Mouse (Mus musculus): Measurements from ENCODE around the gene Lhfp. TPM values are rescaled to one million over a fixed set of nuclear protein-coding genes. Genes with fewer than 3 reads are reported as not detected.

Gene Lhfp
- polyA plus RNA-seq, 1 experiment from 2014 or later: 4.5 TPM

- Histone ChIP-seq H3K4me1 (replicated peaks) (no peaks in the 10 kb centered on the region), H3K4me2 (no peak overlapping the region), H3K9ac (no peak overlapping the region), H3K27me3 (no peaks in the 10 kb centered on the region), H3K9me3 (replicated peaks) (no peaks in the 10 kb centered on the region), H3K27ac (no peak overlapping the region), H3K36me3 (no peaks in the 10 kb centered on the region), H3K4me3 (replicated peaks) (no peak overlapping the region)
- ATAC-seq (ENCODE audit: low read depth): no peak
- WGBS (ENCODE audit: insufficient replicate concordance): 58% methylated on average over 4 of the region's 4 CpGs
- no peak for DNase-seq
These were observed 24.7 kb downstream of the Lhfp start for GRCm38 (mm10) chr3:53066095-53066372.

GRCm38 (mm10) chr3:53068399-53068798, 27.1 kb downstream of the Lhfp start:
- WGBS (ENCODE audit: insufficient replicate concordance): 61% methylated on average over 5 of the region's 5 CpGs
- H3K4me1 ChIP-seq (replicated peaks): no peaks in the 10 kb centered on the region
- H3K27ac ChIP-seq: no peak overlapping the region
- H3K27me3 ChIP-seq: no peaks in the 10 kb centered on the region
- H3K4me2 ChIP-seq: no peak overlapping the region
- DNase-seq: no peak
- H3K36me3 ChIP-seq: no peaks in the 10 kb centered on the region
- no peak overlapping the region for H3K4me3 ChIP-seq (replicated peaks)
- H3K9me3 ChIP-seq (replicated peaks): no peaks in the 10 kb centered on the region
- no peak overlapping the region for H3K9ac ChIP-seq
- no peak for ATAC-seq (ENCODE audit: low read depth)

- H3K4me3 ChIP-seq (replicated peaks): no peak overlapping the region
- H3K27me3 ChIP-seq: no peaks in the 10 kb centered on the region
- no peak overlapping the region for H3K4me2 ChIP-seq
- H3K9ac ChIP-seq: no peak overlapping the region
- no peak overlapping the region for H3K27ac ChIP-seq
- DNase-seq: no peak
- H3K9me3 ChIP-seq (replicated peaks): no peaks in the 10 kb centered on the region
- no peaks in the 10 kb centered on the region for H3K4me1 ChIP-seq (replicated peaks)
- no peaks in the 10 kb centered on the region for H3K36me3 ChIP-seq
- WGBS (ENCODE audit: insufficient replicate concordance): 71% methylated on average over 4 of the region's 4 CpGs
- no peak for ATAC-seq (ENCODE audit: low read depth)
These were observed 32.9 kb downstream of the Lhfp start for GRCm38 (mm10) chr3:53074264-53074663.

- no peaks in the 10 kb centered on the region for H3K4me1 ChIP-seq (replicated peaks)
- ATAC-seq (ENCODE audit: low read depth): no peak
- no peak overlapping the region for H3K4me3 ChIP-seq (replicated peaks)
- no peaks in the 10 kb centered on the region for H3K36me3 ChIP-seq
- H3K9ac ChIP-seq: no peak overlapping the region
- 70% methylated on average over 3 of the region's 3 CpGs for WGBS (ENCODE audit: insufficient replicate concordance)
- no peaks in the 10 kb centered on the region for H3K9me3 ChIP-seq (replicated peaks)
- H3K4me2 ChIP-seq: no peak overlapping the region
- no peaks in the 10 kb centered on the region for H3K27me3 ChIP-seq
- H3K27ac ChIP-seq: no peak overlapping the region
- no peak for DNase-seq
These were observed 33.4 kb downstream of the Lhfp start for GRCm38 (mm10) chr3:53074761-53075160.

- DNase-seq: no peak
- no peak overlapping the region for H3K27ac ChIP-seq
- no peaks in the 10 kb centered on the region for H3K27me3 ChIP-seq
- no peak overlapping the region for H3K9ac ChIP-seq
- WGBS (ENCODE audit: insufficient replicate concordance): 76% methylated on average over 6 of the region's 6 CpGs
- H3K36me3 ChIP-seq: no peaks in the 10 kb centered on the region
- H3K4me3 ChIP-seq (replicated peaks): no peak overlapping the region
- H3K4me2 ChIP-seq: no peak overlapping the region
- no peak for ATAC-seq (ENCODE audit: low read depth)
- no peaks in the 10 kb centered on the region for H3K9me3 ChIP-seq (replicated peaks)
- no peaks in the 10 kb centered on the region for H3K4me1 ChIP-seq (replicated peaks)
These were observed 39.0 kb downstream of the Lhfp start for GRCm38 (mm10) chr3:53080286-53080685.

- Histone ChIP-seq H3K9me3 (replicated peaks) (no peaks in the 10 kb centered on the region), H3K27me3 (no peaks in the 10 kb centered on the region), H3K4me3 (replicated peaks) (no peak overlapping the region), H3K36me3 (no peaks in the 10 kb centered on the region), H3K4me2 (no peak overlapping the region), H3K4me1 (replicated peaks) (no peaks in the 10 kb centered on the region), H3K27ac (no peak overlapping the region), H3K9ac (no peak overlapping the region)
- WGBS (ENCODE audit: insufficient replicate concordance): 80% methylated on average over 8 of the region's 8 CpGs
- ATAC-seq (ENCODE audit: low read depth) (no peak), DNase-seq (no peak)
These were observed 39.4 kb downstream of the Lhfp start for GRCm38 (mm10) chr3:53080710-53081109.

GRCm38 (mm10) chr3:53083717-53084116, 42.4 kb downstream of the Lhfp start:
- H3K9me3 ChIP-seq (replicated peaks): no peaks in the 10 kb centered on the region
- no peak overlapping the region for H3K9ac ChIP-seq
- no peaks in the 10 kb centered on the region for H3K4me1 ChIP-seq (replicated peaks)
- H3K36me3 ChIP-seq: no peaks in the 10 kb centered on the region
- DNase-seq (no peak), ATAC-seq (ENCODE audit: low read depth) (no peak)
- no peak overlapping the region for H3K4me3 ChIP-seq (replicated peaks)
- WGBS (ENCODE audit: insufficient replicate concordance): 68% methylated on average over 5 of the region's 5 CpGs
- H3K27me3 ChIP-seq: no peaks in the 10 kb centered on the region
- no peak overlapping the region for H3K27ac ChIP-seq
- H3K4me2 ChIP-seq: no peak overlapping the region

GRCm38 (mm10) chr3:53084806-53085205, 43.5 kb downstream of the Lhfp start:
- Histone ChIP-seq H3K4me3 (replicated peaks) (no peak overlapping the region), H3K27me3 (no peaks in the 10 kb centered on the region), H3K36me3 (no peaks in the 10 kb centered on the region), H3K27ac (no peak overlapping the region), H3K9me3 (replicated peaks) (no peaks in the 10 kb centered on the region), H3K4me2 (no peak overlapping the region), H3K9ac (no peak overlapping the region), H3K4me1 (replicated peaks) (no peaks in the 10 kb centered on the region)
- ATAC-seq (ENCODE audit: low read depth): no peak
- 70% methylated on average over 8 of the region's 8 CpGs for WGBS (ENCODE audit: insufficient replicate concordance)
- DNase-seq: no peak

GRCm38 (mm10) chr3:53086481-53087155, 45.3 kb downstream of the Lhfp start:
- Histone ChIP-seq H3K4me1 (replicated peaks) (no peaks in the 10 kb centered on the region), H3K4me2 (no peak overlapping the region), H3K27me3 (no peaks in the 10 kb centered on the region), H3K4me3 (replicated peaks) (no peak overlapping the region), H3K9ac (no peak overlapping the region), H3K27ac (no peak overlapping the region), H3K9me3 (replicated peaks) (no peaks in the 10 kb centered on the region), H3K36me3 (no peaks in the 10 kb centered on the region)
- DNase-seq: no peak
- ATAC-seq (ENCODE audit: low read depth): no peak
- 58% methylated on average over 7 of the region's 7 CpGs for WGBS (ENCODE audit: insufficient replicate concordance)

- H3K36me3 ChIP-seq: no peaks in the 10 kb centered on the region
- no peak for DNase-seq
- H3K27ac ChIP-seq: no peak overlapping the region
- ATAC-seq (ENCODE audit: low read depth): no peak
- H3K9ac ChIP-seq: no peak overlapping the region
- WGBS (ENCODE audit: insufficient replicate concordance): 54% methylated on average over 8 of the region's 8 CpGs
- H3K9me3 ChIP-seq (replicated peaks): no peaks in the 10 kb centered on the region
- H3K4me2 ChIP-seq: no peak overlapping the region
- no peak overlapping the region for H3K4me3 ChIP-seq (replicated peaks)
- no peaks in the 10 kb centered on the region for H3K27me3 ChIP-seq
- no peaks in the 10 kb centered on the region for H3K4me1 ChIP-seq (replicated peaks)
These were observed 46.0 kb downstream of the Lhfp start for GRCm38 (mm10) chr3:53087156-53087805.

GRCm38 (mm10) chr3:53089921-53090320, 48.6 kb downstream of the Lhfp start:
- H3K9ac ChIP-seq: no peak overlapping the region
- H3K36me3 ChIP-seq: no peaks in the 10 kb centered on the region
- WGBS (ENCODE audit: insufficient replicate concordance): 63% methylated on average over 2 of the region's 2 CpGs
- no peaks in the 10 kb centered on the region for H3K27me3 ChIP-seq
- no peaks in the 10 kb centered on the region for H3K9me3 ChIP-seq (replicated peaks)
- H3K27ac ChIP-seq: no peak overlapping the region
- H3K4me3 ChIP-seq (replicated peaks): no peak overlapping the region
- H3K4me2 ChIP-seq: no peak overlapping the region
- DNase-seq (no peak), ATAC-seq (ENCODE audit: low read depth) (no peak)
- H3K4me1 ChIP-seq (replicated peaks): no peaks in the 10 kb centered on the region

- no peaks in the 10 kb centered on the region for H3K27me3 ChIP-seq
- no peaks in the 10 kb centered on the region for H3K36me3 ChIP-seq
- no peak for ATAC-seq (ENCODE audit: low read depth)
- no peak overlapping the region for H3K27ac ChIP-seq
- no peak overlapping the region for H3K4me3 ChIP-seq (replicated peaks)
- H3K9me3 ChIP-seq (replicated peaks): no peaks in the 10 kb centered on the region
- no peaks in the 10 kb centered on the region for H3K4me1 ChIP-seq (replicated peaks)
- WGBS (ENCODE audit: insufficient replicate concordance): 75% methylated on average over 3 of the region's 3 CpGs
- no peak overlapping the region for H3K9ac ChIP-seq
- no peak for DNase-seq
- no peak overlapping the region for H3K4me2 ChIP-seq
These were observed 58.9 kb downstream of the Lhfp start for GRCm38 (mm10) chr3:53100210-53100609.
